Mouse (Mus musculus) liver, postnatal 0 days (tissue): ENCODE results near the gene Tgfb3.

Experiments used
- CTCF ChIP-seq: sonication (generic); IDR thresholded peaks from 2 replicates; pipeline ENCODE4 v1.5.1; 2016; ENCODE audit warnings: antibody characterized with exemption, low read depth
- EP300 ChIP-seq: IDR thresholded peaks from 2 replicates; pipeline ENCODE4 v1.6.1; 2016; ENCODE audit warnings: antibody characterized with exemption, low read depth, mild to moderate bottlenecking

- TF ChIP-seq CTCF (no peak), EP300 (no peak)
These were observed 30.7 kb upstream of the Tgfb3 start for GRCm38 (mm10) chr12:86109531-86109930.
